Mouse (Mus musculus) liver (tissue): ENCODE results near the gene Spata7.
"Not testable (repeated sequence)": the region's sequence is repeated elsewhere in the genome, so short reads cannot be mapped to it uniquely, and the experiment has no call there.

Experiments
- DNase-seq: peaks from one replicate; pipeline ENCODE4 v3.0.0-alpha.2; 2020; ENCODE audit warnings: mixed read lengths

The Spata7 gene

DNA sequence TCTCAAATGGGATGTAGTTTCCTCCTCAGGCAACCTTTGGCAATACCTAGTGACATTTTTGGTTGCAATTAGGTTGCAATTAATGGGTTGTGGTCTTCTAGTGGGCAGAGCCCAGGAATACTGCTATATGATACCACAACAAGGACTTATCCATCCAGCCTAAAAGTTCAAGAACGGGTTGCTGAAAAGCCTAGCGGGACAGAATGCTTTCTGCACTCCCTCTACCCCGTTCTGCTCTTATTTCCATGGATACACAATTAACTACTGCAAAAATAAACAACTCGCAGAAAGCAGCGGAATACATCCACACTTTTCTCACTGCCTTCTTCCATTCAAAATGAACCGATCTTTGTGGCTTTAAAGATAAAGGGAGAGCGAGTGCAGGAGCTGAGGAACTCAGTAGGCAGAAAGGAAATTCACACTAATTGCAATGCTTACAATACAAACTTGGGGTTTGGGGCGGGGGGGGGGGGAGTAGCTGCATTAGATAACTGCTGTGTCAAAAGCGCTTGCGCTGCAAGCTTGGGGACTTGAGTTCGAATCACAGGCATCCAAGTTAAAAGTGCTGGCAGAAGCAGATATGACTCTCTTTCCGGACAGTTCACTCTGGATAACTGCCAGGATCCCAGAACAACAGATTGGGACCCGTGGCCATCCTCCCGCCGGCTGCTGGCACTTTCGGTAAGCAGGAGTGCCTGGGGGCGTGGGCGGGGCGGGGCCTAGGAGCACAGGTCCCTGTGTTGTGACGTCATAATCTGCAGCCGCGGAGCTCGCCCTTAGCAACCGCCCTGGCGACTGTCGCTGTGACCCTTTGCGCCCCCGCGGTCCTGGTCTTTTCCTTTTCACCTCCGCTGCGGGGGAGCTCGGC, at the start of gene Spata7:
Gene Spata7 (plus strand): TSS at position 766 of the 868 bp plus-strand sequence.
- DNase-seq: peak; percentile 87

DNA sequence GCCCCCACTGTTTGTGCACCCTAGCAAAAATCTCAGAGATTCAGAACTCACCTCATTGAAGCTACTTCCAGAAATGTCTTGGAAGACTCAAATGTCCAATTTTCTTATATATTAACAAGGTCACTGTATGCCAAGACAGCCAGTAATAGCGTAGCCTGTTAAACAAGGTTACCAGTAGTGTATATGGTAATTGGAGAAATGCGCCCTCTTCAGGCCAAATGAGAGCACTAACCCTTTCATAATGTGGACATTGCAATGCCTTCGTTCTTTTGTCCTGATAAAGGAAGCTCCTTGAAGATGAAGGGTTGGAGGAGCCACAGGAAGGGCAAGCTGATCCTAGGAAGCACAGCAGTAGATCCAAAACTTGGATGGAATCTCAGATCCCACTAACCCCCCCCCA, 42.7 kb upstream of the Spata7 start:
- no peak for DNase-seq

DNA sequence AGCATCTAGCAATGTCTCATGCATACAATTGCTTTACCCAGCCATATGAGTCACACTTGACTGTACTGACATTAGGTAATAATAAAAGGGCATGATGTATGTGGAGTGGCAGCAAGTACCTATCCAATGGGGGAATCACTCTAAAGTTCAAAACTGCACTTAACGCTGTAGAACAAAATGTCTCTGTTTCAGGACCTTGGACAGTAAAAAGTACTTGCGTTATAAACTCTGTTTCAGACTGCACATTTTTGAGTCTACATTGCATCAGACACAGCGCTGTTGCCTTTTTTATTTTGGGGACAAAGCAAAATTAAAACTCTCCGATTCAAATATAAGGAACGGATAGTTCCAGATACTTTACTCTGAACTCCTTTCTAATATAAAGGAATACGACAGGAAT, 39.4 kb upstream of the Spata7 start:
- DNase-seq: no peak

DNA sequence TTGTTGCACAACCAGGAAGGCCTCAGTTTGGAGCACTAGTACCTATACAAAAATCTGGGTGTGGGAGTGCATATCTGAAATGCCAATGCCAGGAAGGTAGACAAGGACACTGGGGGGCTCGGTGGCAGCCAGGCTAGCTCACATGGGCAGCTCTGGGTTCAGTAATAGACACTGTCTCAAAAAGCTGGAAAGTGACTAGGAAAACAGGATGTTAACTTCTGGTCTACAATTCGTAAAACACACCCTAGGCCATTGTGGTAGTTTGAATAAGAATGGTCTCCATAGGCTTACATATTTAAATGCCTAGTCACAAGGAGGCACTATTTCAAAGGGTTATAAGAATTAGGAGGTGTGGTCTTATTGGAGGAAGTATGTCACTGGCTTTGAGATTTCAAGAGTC, 36.9 kb upstream of the Spata7 start:
- no peak for DNase-seq

DNA sequence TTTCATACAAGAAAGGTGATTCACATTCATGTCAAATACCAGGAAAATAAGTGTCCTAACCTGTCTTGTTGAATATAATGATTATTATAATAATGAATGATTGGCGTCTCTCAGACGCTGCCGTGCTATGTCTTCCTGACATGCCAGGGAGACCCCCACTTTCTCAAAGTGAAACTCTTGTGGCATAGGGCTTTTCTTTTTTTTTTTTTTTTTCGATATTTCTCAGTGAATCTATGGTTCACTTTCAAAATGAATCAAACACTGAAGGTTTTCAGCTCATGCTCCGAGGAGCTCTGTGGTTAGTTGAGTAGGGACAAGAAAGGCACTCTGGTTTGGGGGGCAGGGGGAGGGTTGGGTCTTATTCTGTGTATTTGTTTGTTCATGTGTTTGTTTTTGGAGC, 27.1 kb upstream of the Spata7 start:
- DNase-seq: no peak

DNA sequence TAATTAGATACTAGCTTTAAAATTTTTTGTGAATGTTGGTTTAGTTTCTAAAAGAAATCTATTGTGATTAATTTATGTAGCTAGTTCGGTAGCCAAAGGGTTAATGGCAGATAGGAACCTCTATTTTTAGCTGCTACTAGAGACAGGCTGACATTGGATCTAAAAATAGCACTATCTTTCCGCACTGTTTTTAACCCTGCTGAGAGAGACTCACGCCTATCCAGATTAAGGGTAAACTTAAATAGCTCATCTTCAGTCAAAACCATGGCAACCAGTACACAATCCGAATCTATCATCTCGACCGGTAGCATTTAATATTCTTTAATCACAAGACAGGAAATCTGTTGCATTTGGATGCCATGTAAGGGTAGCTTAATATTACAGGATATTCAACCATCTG, 25.8 kb upstream of the Spata7 start:
- no peak for DNase-seq

DNA sequence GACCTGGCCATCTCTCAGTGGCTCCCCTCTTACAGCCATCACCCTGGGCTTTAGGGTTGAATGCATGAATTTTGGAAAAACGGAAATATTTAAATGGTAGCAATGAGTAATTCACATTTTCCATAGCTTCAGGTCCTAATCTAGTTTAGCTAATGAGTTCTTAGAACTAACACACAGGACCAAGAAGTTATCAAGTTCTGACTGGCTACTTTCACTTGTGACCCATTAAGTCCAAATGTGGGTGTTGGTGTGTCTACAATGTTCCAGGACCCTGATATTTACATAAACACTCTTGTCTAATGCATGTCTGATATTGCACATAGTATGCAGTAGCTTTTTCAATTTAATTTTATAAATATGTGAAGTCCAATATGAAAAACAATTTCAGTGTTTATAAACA, 22.7 kb upstream of the Spata7 start:
- no peak for DNase-seq

DNA sequence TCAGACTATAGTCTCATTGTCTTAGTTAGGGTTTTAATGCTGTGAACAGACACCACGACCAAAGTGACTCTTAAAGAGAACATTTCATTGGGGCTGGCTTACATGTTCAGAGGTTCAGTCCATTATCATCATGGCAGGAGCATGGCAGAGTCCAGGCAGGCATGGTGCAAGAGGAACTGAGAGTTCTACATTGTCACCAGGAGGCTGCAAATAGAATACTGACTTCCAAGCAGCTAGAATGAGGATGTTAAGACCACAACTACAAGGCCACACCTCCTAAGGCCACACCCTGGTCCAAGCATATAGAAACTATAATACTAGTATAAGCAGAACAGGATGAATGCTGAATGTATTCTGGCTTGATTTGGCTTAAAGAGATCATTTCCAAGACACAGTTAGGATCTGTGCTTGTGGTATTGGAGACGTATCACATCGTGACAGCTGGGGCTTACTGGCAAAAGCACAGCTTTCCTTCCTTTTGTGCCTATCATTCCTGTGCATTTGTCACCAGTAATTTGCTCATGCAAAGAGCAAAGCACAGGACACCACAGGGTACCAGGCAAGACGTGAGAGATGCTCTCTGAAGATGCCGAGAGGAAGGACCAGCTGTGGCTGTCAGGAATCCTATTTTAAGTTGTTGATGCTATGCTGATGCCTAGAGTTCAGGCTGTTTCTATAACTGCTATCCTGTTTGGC, 21.2 kb upstream of the Spata7 start:
- DNase-seq: no peak

DNA sequence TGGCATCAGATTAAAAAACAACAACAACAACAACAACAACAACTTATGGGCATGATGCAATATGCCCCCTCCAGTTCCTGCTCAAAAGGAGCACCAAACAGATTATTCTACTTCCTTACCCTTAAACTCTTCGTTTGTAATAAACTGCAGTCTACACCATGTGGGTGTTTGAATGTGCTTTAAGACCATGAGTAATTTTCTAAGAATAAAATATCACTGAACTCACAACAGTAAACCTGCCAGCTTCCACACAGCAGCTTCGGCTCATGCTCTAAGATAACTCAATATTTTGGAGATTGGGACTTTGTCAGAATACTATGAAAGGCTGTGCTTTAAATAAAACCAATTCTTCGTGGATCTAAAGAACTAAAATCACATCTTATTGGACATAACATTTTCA, 17.6 kb upstream of the Spata7 start:
- DNase-seq: no peak

DNA sequence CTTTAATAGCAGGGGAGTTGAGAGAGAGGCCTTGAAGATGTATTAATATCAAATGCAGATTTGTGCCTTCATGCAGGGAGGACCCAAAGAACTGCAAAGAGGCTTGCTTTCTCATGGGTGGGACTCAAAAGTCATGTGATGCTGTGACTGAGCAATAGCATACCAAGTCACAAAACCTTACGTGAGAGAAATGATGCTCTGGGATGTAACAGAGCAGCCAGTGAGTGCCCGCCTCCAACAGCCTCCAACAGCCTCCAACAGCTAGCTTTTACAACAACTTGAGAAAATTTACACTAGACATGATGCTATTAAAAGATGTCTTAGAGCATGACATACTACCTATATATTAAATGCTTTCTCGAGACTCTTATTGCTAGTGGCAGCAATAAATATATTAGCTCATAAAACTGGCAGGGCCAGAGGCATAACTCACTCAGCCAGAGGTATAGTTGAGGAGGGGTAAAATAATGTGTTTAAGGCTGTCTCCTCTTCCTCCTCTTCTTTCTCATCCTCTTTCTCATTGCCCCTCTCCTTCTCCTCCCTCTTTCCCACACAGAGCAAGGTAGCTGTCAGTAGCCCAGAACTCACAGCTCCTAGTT, 12.9 kb upstream of the Spata7 start:
- no peak for DNase-seq

DNA sequence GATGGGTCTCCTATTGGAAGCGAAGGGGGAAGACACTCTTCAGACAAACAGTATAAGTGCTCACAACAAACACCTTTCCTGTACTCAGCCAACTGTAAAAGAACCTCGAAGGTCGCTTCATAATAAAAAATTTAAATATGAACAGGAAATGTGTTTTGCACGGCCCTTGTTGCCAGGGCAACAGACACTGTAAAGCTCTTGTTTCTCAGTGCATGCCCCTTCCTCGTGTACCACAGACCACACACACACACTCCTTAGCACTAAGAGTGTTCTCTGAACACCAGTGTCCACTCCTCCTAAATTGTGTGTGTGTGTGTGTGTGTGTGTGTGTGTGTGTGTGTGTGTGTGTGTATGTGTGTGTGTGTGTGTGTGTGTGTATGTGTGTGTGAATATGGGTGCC, 12.2 kb upstream of the Spata7 start:
- no peak for DNase-seq

DNA sequence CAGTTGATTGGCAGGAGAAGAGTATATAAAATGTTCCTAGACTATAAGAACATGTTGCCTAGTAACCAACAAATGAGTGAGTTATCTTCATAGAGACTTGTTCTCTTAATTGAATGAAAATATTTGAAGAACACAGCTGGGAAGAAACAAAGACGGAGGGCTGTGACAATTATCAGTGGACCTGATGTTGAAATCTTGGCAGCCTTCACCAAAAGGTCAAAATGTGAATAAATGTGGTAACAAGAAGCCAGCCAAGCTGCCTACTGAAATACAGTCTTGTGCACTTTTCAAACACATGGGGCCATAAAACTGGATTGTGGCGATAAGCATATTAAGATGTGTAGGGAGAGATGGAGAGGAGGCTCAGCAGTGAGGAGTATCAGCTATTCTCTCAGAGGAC, 8.5 kb upstream of the Spata7 start:
- DNase-seq: no peak

DNA sequence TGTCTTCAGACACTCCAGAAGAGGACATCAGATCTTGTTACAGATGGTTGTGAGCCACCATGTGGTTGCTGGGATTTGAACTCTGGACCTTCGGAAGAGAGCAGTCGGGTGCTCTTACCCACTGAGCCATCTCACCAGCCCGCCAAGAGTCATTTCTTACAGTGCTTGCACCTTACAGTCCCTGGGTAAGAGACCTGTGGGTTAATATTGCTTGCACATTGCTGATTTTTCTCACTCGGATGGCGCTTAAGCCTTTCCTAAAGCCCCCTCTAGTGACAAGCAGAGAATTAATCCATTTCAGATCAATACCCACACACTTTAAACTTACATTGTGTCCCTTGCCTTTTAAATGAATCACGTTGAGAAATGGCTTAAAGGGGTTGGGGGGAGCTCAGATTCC, 7.0 kb upstream of the Spata7 start:
- not testable (repeated sequence) for DNase-seq

DNA sequence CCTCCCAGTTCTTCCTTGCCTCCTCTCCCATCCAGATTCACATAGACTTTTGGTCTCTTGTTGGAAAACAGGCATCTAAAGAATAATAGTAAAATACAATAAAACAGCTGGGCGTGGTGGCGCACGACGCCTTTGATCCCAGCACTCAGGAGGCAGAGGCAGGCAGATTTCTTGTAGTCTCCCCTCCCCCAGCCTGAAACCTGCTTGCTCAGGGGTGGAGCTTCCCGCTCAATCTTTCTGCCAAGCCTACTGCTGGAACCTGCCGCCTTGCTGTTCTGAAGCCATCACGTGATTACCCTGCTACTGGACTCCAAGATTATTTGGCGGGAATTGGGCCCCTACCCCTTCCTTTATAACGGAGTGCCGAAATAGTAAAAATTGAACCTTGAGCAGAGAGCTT, 4.7 kb upstream of the Spata7 start:
- DNase-seq: not testable (repeated sequence)

DNA sequence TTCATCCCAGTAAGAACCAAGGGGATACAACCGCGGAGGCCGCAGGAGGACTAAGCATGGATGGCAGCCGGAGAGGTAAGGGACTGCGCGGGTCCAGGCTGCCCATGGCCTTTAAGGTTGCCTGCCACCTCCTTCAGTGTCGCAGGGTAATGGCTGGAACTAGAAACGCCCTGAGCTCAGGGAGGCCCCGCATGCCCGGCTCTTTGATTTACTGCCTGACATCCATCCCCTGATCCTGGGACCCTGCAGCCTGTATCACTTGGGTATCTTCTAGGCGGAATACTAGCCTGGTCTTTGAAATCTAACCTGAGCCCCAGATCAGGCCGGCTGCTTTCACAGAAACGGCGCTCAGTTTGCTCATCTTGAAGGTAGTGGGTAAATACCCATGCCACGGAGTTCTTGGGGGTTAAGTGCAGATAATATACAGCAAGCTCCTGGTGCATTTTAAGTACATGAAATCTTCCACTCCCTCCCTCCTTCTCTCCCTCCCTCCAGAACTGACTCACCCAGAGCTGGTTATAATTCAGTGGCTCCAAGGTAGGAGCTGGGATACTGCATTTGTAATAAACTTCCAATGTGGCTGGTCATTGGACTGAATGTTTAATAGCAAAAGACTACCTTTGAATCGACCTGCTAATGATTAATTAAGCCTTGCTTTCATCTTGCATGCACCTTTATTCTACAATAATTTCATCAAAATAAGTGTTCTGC, 458 bp downstream of the Spata7 start:
- no peak for DNase-seq

DNA sequence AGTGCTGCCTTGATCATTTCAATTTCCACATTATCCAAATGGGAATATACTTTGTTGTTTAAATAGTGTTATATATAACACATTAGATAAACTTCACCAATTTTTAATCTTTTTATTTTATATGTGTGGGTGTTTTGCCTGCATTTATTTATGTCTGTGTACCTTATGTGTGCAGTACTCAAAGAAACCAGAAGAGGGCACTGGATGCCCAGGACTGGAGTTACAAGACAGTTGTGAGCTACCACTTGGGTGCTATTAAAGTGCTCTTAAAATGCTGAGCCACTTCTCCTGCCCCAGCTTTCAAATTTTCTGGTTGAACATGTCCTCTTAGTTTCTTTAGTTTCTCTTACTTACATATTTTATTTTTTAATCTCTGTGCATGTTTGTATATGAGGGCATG, 16.9 kb downstream of the Spata7 start:
- no peak for DNase-seq

DNA sequence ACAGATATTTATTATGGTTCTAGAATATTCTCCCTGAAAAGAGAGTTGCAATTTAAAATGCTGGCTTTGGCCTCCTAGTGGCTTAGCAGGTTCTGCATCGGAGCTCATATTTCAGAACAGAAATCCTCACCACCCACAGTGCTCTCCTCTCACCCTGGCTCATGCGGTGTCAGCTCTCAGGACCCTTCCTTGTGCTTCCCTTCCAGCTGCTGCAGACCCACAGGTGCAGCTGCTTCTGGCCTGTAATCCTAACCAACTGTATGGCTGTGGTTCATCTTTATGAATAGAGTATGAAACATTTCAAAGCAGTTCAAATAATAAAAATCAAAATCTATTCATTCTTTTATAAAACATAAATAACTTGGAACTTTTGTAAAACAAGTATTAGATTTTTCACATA, 28.9 kb downstream of the Spata7 start:
- no peak for DNase-seq

DNA sequence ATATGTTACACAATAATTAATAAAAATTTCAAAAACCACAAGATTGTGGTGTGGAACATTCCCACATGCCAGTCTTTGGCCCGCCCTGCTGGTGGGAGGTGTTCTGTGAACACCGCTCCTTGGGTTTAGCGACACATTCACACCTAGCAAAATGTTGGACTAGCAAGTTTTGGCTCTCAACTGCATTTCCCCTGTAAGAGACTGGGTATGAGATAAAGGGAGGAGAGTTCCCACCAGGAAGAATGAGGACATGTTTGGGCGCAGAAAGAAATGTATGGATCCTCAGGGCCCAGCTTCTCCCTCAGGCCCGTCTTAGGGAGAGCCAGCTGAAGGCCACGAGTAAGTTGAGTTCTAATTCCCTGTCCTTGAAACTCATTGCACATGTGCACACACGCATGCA, 34.7 kb downstream of the Spata7 start:
- no peak for DNase-seq

DNA sequence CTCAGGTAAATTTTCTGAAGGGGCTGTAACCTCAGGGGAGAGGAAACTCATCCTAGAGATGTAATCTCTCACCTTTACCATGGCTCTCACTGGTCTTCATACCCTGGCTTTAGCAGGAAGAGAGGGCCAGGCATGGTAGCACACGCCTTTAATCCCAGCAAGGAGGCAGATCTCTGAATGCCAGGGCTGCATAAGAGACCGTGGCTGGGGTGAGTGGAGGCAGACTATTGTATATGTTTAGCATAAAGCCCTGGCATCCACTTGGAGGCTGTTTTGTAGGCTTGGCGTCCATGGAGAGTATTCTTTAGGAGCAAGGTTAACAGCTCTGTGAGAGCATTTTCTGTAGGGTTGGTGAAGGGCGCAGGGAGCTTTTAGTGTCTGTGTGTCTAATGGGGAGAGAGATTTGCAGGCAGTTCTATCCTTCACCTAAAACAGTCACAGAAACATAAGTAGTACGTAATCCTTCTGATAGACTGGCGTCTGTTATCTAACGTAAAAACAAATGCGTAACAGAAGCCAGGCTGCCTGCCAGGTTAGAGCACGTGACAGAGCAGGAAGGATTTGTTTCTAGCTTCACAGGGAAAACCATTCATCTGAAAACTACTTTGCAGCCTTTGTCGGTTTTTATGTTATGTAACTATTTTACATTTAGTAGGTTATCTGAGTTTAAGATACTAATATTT, 40.3 kb downstream of the Spata7 start:
- DNase-seq: no peak

DNA sequence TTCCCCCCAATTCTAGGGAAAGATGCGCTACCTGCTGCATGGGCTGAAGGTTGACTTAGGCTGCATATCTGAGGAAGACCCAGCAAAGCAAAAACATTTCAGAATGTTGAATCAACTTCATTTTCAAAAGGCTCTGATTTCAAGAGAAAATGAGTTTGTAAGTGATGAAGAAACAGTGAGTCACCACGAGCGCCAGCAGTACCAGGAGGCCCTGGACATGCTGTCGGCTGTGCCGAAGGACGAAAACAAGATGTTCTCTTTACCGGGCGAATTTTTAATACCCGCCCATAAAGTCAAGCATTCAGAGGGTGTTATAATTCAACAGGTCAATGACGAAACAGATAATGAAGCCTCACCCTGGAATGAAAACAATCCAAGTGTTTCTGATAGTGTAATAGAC, 41.1 kb downstream of the Spata7 start:
- DNase-seq: no peak

DNA sequence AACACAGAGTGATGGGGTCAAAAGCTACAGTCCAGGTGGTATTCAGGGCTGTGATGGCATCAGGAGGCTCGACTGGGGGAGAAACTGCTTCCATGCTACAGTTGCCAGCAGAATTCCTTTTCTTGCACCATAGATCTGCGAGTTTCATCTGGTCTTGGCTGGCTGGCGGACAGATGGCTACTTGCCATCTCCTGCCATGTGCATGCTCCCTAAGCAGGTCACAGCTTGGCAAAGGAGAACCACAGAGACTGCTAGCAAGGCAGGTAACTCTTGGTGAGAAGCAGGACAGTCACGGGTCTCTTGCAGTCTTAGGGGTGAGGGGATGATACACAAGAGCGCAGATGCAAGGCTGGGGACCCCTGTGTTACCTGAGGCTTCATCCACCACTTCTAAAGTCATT, 41.9 kb downstream of the Spata7 start:
- DNase-seq: no peak

DNA sequence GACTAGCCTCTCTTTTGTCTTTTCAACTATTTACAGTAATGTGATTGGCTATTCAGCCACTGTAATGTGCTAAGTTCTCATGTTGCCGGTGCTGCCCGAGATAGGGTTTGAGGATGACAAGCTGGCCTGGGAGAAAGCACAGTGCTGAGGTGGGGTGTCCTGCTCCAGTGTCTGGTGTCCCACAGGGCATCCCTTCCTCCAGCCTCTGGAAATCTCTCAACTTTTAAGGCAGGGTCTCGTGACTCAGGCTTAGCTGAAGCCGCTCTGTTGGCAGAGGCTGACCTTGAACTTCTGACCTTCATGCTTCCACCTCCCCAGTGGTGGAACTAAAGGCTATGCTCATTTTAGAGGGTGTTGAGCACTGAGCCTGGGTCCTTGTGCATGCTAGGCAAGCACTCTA, 42.5 kb downstream of the Spata7 start:
- DNase-seq: no peak

DNA sequence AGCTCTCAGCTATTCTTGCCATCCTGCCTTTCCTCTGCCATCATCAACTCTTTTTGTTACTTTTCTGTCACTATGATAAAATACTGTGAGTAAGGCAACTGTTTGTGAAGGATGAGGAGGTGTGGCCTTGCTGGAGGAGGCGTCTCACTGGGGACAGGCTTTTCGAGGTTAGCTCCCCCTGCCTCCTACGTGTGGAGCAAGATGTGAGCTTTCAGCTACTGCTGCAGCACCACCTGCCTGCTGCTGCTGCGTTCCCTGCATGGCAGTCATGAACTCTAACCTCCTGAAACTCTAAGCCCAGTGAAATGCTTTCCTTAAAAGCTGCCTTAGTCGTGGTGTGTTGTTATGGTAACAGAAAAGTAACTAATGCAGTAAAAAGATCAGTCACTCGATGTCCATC, 45.9 kb downstream of the Spata7 start:
- no peak for DNase-seq
